Mouse (Mus musculus) cerebellum, postnatal 10 days (tissue): ENCODE measurements around the gene Irf9.
A peak's percentile ranks its signal among the peaks of the same experiment; 100 is the strongest.

Source experiments
- DNase-seq, 2 experiments: peaks; one replicate each; pipeline ENCODE4 v3.0.0; 2021; ENCODE audit warnings: mixed read lengths in 2 of 2

Irf9 gene

DNA sequence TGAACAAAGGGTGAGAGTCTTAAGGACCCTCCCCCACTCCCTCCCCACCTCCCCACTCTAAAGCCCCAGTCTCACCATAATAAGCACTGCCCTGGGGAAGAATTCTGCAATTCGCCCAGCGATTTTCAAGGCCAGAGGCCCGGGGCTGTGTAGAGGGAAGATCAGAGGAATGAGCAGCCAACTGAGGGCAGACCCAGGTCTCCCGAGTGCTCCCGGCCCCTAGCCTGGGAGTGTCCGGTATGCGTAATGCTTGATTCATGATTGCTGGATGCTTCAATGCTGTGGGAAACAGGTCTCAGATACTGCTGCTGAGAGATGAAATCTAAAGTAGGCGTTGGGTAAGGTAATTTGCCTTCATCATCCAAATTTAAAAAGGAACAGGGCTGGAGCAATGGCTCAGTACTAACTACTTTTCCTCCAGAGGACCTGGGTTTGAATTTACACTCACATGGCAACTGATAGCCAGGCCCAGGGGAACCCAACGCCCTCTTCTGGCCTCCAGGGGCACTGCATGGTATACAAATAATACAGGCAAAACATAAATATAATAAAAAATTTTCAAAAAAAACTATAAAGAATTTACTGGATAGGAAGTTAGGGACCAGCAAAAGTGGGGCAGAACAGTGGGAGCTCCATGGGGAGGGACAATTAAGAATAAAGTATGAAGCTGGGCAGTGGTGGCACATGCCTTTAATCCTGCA is 21.2 kb upstream of the Irf9 start:
- DNase-seq: no peak

DNA sequence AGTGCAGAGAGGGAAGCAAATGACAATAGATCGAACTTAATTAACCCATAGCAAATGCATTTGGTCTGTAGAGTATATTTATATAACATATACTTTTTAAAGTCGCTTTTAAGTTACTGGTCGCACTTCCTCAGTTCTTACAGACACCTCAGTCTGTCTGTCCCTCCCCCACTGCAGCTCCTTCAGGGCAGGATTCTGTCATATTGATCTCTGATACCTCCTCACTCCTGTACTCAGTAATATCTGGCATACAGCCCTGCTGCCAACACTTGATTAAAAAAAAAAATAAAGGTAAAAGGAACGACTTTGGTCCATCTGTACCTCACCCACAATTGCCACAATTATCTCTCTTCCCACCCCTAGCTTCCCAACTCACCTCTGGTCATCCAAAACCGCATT is 19.1 kb upstream of the Irf9 start:
- no peak for DNase-seq

DNA sequence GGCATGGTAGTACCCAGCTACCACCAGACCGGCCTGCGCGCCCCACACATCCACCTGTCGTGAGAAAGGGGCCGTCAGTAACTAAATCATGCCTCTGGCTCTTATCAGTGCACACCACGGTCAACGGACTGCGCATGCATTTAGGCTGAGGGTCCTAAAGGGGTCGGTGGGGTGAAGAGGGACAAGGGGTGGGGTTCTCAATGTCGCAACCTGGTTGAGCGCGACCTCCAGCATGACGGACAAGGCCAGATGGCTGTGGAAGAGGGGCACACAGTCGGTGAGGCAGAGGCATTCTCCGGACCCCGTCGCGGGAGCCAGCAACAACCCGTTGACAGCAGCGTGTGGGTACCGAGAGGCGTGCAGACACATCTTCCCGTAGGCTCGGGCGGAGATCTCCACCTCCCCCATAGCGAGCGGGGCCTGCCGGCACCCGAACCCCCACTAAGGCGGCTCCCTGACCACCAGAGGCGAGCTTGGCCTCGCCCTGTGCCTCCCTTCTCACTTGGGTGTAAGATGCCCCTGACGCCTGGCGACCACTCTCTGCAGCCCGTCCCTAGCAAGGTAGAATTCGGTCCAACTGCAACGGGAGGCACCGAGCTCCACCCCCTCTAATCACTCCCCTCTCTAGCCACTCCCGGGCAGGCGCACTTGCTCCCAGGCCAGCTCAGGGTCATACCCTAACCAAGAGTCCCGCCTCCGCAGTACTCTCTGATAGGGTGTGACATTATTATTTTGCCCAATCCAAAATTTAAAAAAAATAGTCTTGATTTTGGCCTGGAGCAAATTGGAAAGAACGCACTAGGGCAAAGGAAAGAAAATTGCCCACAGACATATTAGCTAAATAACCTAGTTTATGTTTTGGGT is 18.4 kb upstream of the Irf9 start, which contains the start of gene Emc9:
Gene Emc9, minus strand, starts transcription at position 601 of the 864 bp plus-strand sequence.
- DNase-seq: peak; percentile 82 to 86

DNA sequence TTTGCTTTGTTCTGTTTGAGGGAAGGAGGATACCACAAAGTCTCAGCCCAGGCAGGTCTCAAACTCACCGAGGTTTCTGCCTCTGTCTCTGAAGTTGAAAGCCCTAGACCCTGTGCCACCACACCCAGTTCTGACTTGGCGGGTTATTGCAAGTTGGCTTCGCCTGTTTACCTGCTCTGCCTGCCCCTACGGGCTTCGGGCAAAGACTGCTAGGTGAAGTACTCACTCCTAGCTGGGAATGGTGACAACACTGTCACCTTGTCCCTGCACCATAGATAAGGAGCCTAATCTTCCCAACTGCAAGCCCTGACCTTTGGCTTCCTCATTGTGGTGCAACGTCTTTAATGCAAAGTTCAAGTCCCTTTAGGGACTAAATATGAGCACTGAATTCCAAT is 17.8 kb upstream of the Irf9 start:
- DNase-seq: no peak

DNA sequence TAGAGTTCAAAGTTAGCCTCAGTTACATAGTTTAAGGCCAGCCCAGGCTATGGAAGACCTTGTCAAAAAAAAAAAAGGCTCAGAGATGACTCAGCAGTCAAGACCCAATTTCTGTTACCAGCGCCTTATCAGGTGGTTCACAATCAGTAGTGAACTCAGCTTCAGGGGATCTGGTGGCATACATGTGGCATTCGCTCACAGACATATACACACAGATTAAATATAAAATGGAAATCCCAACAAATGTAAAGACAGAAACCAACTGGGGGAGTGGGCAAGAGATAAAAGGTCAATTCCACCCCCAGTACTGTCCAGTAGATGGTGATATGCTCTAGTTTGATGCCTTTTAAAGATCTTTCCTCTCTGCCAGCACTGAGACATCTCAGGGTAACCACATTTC is 17.2 kb upstream of the Irf9 start:
- DNase-seq: no peak

DNA sequence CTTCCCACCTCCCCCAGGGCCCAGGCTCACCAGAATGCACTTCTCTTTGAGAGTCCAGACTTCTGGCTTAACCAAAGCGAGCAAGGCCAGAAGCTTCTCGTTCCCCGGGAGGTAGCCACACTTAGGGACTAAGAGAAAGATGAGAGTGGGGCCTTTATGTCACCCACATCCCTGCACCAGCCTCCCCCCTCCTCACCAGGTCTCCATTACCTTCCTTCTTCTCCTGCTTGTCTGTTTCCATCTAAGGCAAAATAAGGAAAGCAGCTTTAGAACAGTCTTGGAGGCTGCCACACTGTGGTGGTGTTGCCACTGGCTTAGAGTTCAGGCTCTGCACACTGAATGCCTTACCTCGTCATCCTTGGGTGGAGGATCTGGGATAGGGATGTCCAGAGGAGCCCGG is 14.1 kb upstream of the Irf9 start:
- DNase-seq: no peak

DNA sequence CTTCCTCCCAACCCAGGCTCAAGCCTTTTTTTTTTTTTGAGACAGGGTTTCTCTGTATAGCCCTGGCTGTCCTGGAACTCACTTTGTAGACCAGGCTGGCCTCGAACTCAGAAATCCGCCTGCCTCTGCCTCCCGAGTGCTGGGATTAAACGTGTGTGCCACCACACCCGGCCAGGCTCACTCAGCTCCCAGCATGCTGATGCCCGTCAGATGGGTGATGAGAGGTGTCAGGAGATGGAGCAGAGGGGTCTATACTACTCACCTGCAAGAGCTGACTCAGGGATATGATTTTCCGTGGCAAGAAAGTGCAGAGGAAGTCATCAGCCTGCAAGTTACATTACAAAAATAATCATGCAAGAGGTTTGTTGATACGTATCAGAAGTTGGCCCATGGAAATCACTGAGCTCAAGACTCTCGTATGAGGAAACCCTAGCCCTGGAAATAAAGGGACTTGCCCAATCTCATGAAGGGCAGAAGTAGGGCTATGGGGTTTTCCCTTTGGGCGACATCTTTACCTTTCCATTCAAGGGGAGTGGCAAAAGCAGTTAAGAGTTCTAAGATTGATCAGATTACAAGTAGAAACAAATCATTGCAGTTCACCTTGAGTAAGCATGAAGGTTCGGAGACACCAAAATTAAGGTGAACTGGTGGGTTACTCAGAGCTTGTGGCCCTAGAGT is 13.5 kb upstream of the Irf9 start:
- DNase-seq: no peak

DNA sequence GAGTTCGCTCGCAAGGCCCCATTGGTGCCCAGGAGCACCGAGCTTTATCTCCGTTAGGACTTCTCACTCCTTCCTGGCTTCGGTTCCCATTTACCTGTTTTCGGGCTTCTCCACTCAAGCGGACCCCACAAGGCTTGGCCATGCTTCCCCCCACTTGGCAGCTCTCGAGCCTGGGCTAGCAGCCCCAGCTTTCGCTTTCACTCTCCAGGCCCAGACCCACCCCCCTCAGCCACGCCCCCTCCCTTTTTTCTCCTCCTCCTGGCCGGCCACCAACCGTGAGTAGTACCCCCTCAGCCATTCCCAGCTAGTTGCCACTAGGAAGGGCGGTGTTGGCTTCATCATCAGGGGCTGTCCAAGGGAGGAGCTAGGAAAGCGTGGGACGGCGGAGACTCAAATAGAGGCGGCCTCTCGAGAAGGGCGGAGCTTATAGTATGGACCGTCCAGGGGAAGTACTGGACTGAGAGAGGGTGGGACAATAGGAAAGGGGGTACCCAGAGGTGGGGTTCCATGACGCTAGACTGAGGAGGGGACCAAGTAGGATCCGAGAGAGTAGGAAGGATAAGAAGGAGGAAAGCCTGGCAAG is 12.5 kb upstream of the Irf9 start, which contains the start of gene Psme2:
Gene Psme2, minus strand, starts transcription at position 366 of the 583 bp plus-strand sequence.
- DNase-seq: peak; percentile 93 to 96

DNA sequence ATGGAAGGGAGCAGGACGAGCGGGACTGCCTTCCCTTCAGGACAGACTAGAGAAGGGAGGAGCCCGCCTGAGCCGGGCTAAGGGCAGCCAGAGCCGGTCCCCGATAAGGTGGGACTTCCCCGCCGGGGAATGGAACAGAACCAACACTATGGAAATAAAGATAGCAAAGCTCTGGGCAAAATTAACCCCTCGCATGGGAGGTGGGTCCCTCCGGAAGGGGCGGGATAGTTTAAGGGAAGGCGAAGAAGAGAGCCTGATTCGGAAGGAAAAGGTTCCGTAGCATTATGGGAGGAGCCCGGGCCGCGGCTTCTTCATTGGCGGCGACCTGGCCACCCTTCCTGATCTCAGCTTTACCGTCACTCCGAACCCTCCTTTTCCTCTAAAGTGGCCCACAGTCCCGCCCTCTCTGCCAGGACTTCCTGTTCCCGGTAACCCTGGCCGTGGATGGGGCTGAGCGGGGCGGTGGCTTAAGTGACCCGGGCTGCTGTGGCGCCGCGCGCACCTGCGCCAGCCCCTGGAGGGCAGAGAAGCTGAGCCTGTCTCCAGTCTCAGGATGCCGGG is 12.0 kb upstream of the Irf9 start, which contains the start of gene Rnf31:
Gene Rnf31, plus strand, starts transcription at position 378 of the 561 bp plus-strand sequence.
- peak; percentile 94 to 95 for DNase-seq

DNA sequence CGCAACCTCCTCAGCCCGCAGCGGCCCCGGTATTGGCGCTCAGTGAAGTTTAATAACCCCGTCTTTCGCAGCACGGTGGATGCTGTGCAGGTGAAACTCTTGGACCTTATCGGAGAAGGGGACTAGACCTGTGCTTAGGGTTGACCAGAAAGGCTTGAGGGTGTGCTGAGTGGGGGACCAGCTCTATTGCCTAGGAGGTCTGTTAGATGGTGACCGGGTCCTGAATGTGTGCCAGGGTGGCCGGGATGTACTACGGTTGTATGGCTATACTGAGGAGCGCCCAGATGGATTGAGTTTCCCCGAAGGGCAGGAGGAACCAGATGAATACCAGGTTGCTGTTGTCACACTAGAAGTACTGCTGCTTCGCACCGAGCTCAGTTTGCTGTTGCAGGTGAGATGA is 11.1 kb upstream of the Irf9 start:
- peak; percentile 53 to 65 for DNase-seq

DNA sequence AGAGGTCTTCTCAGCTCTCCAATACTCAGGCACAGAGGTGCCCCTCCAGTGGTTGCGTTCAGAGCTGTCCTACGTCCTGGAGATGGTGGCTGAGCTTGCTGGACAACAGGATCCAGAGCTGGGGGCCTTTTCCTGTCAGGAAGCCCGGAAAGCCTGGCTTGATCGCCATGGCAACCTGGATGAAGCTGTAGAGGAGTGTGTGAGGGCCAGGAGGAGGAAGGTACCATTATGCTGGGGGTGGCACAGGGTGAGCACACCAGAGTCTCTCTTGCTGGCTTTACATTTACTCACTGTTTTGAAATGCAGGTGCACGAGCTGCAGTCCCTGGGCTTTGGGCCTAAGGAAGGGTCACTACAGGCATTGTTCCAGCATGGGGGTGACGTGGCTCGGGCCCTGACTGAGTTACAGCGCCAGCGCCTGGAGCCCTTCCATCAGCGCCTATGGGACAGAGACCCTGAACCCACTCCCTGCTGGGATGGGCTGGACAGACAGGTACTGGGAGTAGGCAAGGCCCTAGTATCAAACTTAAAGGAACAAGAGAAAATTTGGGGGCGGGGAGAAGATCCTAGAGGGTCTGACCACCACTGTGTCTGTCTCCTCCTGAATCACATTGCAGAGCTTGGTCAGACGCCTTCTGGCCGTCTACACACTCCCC is 7.2 kb upstream of the Irf9 start:
- DNase-seq: peak; percentile 68 to 69

DNA sequence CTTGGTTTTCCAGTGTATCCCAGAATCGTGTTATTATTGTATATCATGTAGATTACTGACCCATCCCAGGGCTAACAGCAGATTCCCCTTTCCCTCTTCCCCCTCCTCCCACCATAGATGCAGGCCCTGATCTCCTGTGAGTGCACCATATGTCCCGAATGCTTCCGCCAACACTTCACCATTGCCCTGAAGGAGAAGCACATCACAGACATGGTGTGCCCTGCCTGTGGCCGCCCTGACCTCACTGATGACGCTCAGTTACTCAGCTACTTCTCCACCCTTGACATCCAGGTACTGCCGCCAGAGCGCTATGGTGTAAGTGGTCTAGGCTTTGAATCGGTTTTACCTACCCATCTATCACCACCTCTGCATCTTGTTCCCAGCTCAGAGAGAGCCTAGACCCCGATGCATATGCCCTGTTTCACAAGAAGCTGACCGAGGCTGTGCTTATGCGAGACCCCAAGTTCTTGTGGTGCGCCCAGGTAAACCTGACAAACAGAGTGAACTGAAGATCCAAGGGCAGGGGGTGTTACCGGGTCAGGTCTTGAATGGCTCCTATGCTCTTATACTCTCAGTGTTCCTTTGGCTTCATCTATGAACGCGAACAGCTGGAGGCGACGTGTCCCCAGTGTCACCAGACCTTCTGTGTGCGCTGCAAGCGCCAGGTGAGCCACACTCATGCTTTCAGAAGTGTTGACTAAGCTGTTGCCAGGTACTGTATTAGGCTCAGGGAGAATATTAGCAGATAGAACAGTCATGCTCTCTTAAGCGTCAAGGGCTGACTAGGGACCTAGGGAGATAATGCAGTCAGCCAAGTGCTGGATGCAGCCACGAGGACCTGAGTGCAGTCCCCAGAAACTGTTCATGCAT is 4.6 kb upstream of the Irf9 start:
- DNase-seq: no peak

DNA sequence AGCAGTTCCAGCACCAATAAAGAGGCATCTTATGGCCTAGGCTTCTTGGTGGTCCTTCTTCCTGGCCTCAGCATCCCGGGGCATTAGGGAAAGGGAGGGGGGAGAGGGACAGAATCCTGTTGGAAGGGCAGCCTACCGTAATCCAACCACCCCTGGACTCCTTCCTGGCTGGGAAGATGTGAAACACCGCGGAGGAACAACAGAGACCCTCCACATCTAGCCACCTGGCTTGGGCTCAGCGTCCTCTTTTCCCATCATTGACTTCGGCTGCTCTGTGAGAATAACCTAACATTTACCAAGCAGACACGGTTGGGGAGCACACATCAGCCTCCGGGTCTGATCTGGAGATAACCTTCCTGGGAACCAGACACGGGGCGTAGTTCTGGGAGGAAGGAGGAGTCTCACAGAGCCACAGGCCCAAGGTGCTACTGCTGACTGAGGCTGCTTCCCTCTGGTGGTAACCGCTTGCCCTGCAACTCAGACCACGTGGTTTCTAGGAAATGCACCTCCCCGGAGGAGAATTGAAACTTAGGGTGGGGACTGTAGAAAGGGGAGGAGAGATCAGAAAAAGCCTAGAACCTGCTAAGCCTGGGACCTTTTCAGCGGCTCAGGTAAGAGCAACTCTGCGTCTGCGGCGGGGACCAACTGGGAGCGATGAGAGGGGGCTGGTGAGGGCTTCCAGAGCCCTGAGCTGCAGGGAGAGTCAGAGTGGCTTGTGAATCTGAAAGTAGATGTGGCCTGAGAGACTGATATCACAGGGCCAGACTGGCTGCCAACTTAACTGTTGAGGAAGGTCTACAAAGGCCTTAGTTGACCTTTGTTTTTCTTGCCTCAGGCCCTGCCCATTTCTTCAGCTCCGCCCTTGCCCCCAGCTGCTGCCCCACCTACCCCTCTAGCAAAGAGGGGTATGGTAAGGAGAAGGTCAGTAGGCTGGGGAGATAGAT is 534 bp downstream of the Irf9 start:
- DNase-seq: peak; percentile 90 to 92

DNA sequence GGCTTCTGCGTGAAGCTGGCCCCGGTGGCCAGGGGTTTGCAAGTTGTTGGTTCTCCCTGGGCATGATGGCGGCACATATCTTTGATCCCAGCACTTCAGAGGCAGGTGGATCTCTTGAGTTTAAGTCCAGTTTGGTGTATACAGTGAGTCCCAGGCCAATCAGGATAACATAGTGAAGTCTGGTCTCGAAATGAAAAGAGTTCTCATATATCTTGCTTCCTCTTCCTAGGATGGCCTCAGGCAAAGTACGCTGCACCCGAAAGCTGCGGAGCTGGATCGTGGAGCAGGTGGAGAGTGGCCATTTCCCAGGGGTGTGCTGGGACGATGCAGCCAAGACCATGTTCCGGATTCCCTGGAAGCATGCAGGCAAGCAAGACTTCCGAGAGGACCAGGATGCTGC is 1.5 kb downstream of the Irf9 start:
- no peak for DNase-seq

DNA sequence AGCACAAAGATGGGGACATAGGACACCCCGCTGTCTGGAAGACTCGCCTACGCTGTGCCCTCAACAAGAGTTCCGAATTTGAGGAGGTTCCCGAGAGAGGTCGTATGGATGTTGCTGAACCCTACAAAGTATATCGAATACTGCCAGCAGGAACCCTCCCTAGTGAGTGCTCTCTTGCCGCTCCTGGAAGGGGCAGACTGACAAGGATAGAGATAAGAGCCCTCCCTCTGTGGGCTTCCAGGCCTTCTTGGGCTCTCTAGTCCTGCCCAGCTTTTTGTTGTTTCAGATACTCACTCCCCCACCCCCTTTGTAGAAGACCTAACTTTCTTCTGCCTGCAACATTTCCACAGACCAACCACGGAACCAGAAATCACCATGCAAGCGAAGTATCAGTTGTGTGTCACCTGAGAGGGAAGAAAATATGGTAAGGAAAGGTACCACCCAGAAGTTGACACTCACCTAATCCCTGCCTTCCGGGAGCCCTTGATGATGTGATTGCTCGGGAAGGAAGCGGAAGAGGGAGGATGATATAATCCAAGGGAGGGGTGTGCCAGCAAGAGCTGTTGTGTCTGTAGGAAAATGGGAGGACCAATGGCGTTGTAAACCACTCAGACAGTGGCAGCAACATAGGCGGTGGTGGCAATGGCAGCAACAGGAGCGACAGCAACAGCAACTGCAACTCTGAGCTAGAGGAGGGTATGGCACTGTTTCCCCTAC is 2.5 kb downstream of the Irf9 start:
- no peak for DNase-seq

DNA sequence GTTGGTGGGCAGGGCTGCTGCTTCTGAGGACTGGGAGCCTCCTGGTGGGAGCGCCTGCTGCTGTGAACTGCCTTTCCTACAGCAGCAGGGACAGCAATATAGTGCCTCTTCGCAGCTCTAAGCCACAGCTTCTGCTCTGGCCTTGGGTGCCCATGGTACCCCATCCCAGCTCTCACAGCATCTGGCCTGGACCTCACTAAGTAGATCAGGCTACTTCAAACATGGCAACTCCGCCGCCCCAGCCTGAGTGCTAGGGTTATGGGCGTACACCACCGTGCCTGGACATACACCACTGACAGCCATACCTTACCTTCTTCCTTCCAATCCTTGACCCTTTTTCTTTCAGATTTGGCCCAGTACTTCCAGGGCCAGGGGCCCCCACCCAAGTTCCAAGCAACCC is 5.0 kb downstream of the Irf9 start:
- DNase-seq: no peak

DNA sequence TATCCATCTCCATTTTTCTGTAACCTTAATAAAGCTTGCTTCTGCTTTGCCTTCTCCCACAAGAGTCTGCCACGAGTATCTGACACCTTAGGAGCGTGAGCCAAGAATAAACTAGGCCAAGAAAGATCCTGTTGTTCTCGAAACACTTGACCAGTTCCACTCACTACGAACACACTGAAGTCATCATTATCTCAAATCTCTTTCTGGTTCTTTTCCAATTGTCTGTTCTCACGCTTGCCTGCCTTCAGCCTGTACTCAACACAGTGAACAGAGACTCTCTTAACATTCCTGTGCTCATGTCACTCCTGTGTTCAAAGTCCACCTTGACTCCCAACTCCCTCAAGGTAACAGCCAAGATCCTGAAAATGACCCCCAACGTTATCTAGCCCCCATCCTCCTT is 10.0 kb downstream of the Irf9 start:
- DNase-seq: no peak

DNA sequence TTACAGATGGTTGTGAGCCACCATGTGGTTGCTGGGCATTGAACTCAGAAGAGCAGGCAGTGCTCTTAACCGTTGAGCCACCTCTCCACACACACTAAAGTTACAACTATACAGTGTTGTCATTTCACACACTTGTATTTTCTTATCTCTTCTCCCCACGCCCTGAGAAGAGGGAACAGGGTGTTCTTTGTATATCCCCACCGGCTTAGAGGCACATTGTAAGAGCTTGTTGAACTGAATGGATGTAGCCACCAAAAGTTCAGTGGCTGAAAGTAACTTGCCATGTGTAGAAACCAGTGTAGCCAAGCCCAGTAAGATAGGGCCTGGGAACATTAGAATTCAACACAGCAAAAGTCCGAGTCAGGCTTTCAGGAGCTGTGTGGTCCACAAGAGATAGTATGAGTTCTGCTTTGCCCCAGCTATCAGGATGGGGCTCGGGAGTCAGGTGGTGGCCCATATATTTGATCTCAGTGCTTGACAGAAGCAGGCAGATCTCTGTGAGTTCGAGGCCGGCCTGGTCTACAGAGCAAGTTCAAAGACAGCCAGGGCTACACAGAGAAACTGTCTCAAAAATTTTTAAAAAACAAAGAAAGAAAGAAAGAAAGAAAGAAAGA is 11.3 kb downstream of the Irf9 start:
- no peak for DNase-seq

DNA sequence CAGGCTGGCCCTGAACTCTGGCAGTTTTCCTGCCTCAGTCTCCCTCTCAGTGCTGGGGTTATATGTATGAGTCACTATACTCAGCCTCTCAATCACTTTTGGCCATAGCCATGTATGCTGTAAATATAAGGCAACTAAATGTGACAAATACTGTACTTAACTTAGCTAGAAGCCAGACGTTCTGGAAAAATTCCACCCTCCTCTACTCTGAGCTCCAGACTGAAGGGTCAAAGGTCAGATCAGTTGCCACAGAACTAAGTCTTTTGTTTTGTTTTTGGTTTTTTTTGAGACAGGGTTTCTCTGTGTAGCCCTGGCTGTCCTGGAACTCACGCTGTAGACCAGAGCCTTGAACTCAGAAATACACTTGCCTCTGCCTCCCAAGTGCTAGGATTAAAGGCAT is 12.5 kb downstream of the Irf9 start:
- DNase-seq: no peak
